Mouse (Mus musculus): Measurements from ENCODE around the gene Opn3.

Opn3 gene

GRCm38 (mm10) chr1:175692246-175692996 lies at the start of gene Opn3, which contains the start of gene Chml:
TSS of gene Opn3 (minus strand) at chr1:175692776.
TSS of gene Chml (minus strand) at chr1:175692901.
- peak; percentile 99 for DNase-seq

- DNase-seq = no peak
Measured at GRCm38 (mm10) chr1:175725771-175726170, 33.2 kb upstream of the Opn3 start.

- DNase-seq = no peak
Measured at GRCm38 (mm10) chr1:175716832-175717231, 24.3 kb upstream of the Opn3 start.

GRCm38 (mm10) chr1:175712338-175712909 lies 19.8 kb upstream of the Opn3 start:
- no peak for DNase-seq

GRCm38 (mm10) chr1:175708013-175708412 lies 15.4 kb upstream of the Opn3 start:
- DNase-seq = no peak

- DNase-seq = no peak
Measured at GRCm38 (mm10) chr1:175707599-175707998, 15.0 kb upstream of the Opn3 start.

- no peak for DNase-seq
Measured at GRCm38 (mm10) chr1:175701145-175701544, 8.6 kb upstream of the Opn3 start.

GRCm38 (mm10) chr1:175699796-175700195 lies 7.2 kb upstream of the Opn3 start:
- no peak for DNase-seq

GRCm38 (mm10) chr1:175699375-175699774 lies 6.8 kb upstream of the Opn3 start:
- DNase-seq = no peak

- DNase-seq = no peak
Measured at GRCm38 (mm10) chr1:175698293-175698692, 5.7 kb upstream of the Opn3 start, which contains the start of gene Wdr64. TSS of gene Wdr64 (plus strand) at chr1:175698593.

GRCm38 (mm10) chr1:175693429-175693960 lies 919 bp upstream of the Opn3 start:
- DNase-seq = peak; percentile 10

- no peak for DNase-seq
Measured at GRCm38 (mm10) chr1:175692997-175693361, 403 bp upstream of the Opn3 start.

- no peak for DNase-seq
Measured at GRCm38 (mm10) chr1:175691686-175692245, 810 bp downstream of the Opn3 start.

- DNase-seq = no peak
Measured at GRCm38 (mm10) chr1:175680995-175681394, 11.6 kb downstream of the Opn3 start.

GRCm38 (mm10) chr1:175677459-175677858 lies 15.1 kb downstream of the Opn3 start:
- DNase-seq = no peak

- DNase-seq = no peak
Measured at GRCm38 (mm10) chr1:175675116-175675515, 17.5 kb downstream of the Opn3 start.

GRCm38 (mm10) chr1:175673563-175674325 lies 18.8 kb downstream of the Opn3 start:
- no peak for DNase-seq

- DNase-seq = no peak
Measured at GRCm38 (mm10) chr1:175671626-175672025, 20.9 kb downstream of the Opn3 start.

- no peak for DNase-seq
Measured at GRCm38 (mm10) chr1:175670042-175670441, 22.5 kb downstream of the Opn3 start.

- no peak for DNase-seq
Measured at GRCm38 (mm10) chr1:175669456-175669855, 23.1 kb downstream of the Opn3 start.

GRCm38 (mm10) chr1:175668666-175669405 lies 23.7 kb downstream of the Opn3 start:
- peak; percentile 36 for DNase-seq

GRCm38 (mm10) chr1:175659900-175660299 lies 32.7 kb downstream of the Opn3 start:
- DNase-seq = no peak

All from kidney, adult 18-20 months (tissue).